Mouse (Mus musculus): ENCODE results near the gene Sapcd1. TPM values are rescaled to one million over a fixed set of nuclear protein-coding genes. Genes with fewer than 3 reads are reported as not detected.
"Not testable (repeated sequence)": the region's sequence is repeated elsewhere in the genome, so short reads cannot be mapped to it uniquely, and the experiment has no call there.

Sapcd1 gene
- polyA plus RNA-seq, 1 experiment: 2.8 TPM

- 85% methylated on average over 12 of the region's 14 CpGs for WGBS
- DNase-seq: no peak
- H3K4me3 ChIP-seq (replicated peaks; ENCODE audit: extremely low read depth, low read depth, low read length): no peak overlapping the region
- no peaks in the 10 kb centered on the region; the same call in 1 of the 2 replicates for H3K4me1 ChIP-seq (ENCODE audit: control insufficient read depth, insufficient read depth, low read length)
- TF ChIP-seq CTCF (IDR thresholded peaks at IDR 0.05; ENCODE audit: insufficient read depth, low read length): no peak
- TF ChIP-seq POLR2A (IDR thresholded peaks at IDR 0.05; ENCODE audit: borderline replicate concordance, extremely low read depth, low read depth, low read length): 0 out of 2 replicates have a peak, but pooled peaks have one; percentile 11
Measured at GRCm38 (mm10) chr17:34996411-34997141, 31.2 kb downstream of the Sapcd1 start.

- 85% methylated on average over 4 of the region's 4 CpGs for WGBS
- H3K4me1 ChIP-seq (ENCODE audit: control insufficient read depth, insufficient read depth, low read length); H3K4me3 ChIP-seq (replicated peaks; ENCODE audit: extremely low read depth, low read depth, low read length); DNase-seq: not testable (repeated sequence)
Measured at GRCm38 (mm10) chr17:34995927-34996326, 31.9 kb downstream of the Sapcd1 start.

GRCm38 (mm10) chr17:34995192-34995591, 32.6 kb downstream of the Sapcd1 start:
- not testable (repeated sequence) for H3K4me1 ChIP-seq (ENCODE audit: control insufficient read depth, insufficient read depth, low read length); DNase-seq; H3K4me3 ChIP-seq (replicated peaks; ENCODE audit: extremely low read depth, low read depth, low read length)
- 83% methylated on average over 4 of the region's 4 CpGs for WGBS

GRCm38 (mm10) chr17:34994751-34995150, 33.1 kb downstream of the Sapcd1 start:
- no peak for DNase-seq
- Histone ChIP-seq H3K4me3 (replicated peaks; ENCODE audit: extremely low read depth, low read depth, low read length) (no peak overlapping the region), H3K4me1 (ENCODE audit: control insufficient read depth, insufficient read depth, low read length) (no peaks in the 10 kb centered on the region; the same call in 1 of the 2 replicates)
- TF ChIP-seq CTCF (IDR thresholded peaks at IDR 0.05; ENCODE audit: insufficient read depth, low read length) (no peak), POLR2A (IDR thresholded peaks at IDR 0.05; ENCODE audit: borderline replicate concordance, extremely low read depth, low read depth, low read length) (no peak)

GRCm38 (mm10) chr17:34984218-34984617, 43.6 kb downstream of the Sapcd1 start:
- WGBS: 67% methylated on average over 2 of the region's 2 CpGs
- no peak for TF ChIP-seq POLR2A (IDR thresholded peaks at IDR 0.05; ENCODE audit: borderline replicate concordance, extremely low read depth, low read depth, low read length)
- TF ChIP-seq CTCF (IDR thresholded peaks at IDR 0.05; ENCODE audit: insufficient read depth, low read length): 0 out of 2 replicates have a peak, but pooled peaks have one; percentile 15
- H3K4me3 ChIP-seq (replicated peaks; ENCODE audit: extremely low read depth, low read depth, low read length): no peak overlapping the region
- no peak for DNase-seq
- peaks cover 2% of the 10 kb centered on the region for H3K4me1 ChIP-seq (ENCODE audit: control insufficient read depth, insufficient read depth, low read length)

DNA sequence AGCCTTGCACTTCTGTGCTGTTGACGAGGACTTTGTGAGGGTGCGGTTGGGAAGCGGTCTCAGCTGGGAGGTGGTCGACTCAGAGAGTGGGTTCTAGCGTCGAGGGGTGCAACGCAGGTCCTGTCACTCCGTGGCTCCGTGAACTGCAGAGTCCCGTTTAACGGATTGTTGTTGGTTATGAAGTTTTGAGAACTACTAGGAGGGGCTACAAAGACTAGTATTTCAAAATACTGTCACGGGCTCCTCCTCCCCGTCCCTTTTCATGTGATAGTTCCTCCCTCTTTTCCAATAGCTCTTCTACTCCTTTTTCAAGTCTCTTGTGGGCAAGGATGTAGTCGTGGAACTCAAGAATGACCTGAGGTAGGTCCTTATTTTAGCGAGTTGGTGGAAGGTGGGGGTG, 45.5 kb downstream of the Sapcd1 start:
- Histone ChIP-seq H3K4me1 (ENCODE audit: control insufficient read depth, insufficient read depth, low read length) (peaks cover 2% of the 10 kb centered on the region), H3K4me3 (replicated peaks; ENCODE audit: extremely low read depth, low read depth, low read length) (peak overlapping the region; percentile 88)
- TF ChIP-seq CTCF (IDR thresholded peaks at IDR 0.05; ENCODE audit: insufficient read depth, low read length) (no peak), POLR2A (IDR thresholded peaks at IDR 0.05; ENCODE audit: borderline replicate concordance, extremely low read depth, low read depth, low read length) (no peak)
- WGBS: under 1% methylated on average over 15 of the region's 15 CpGs
- DNase-seq: no peak

- 1% methylated on average over 58 of the region's 58 CpGs for WGBS
- Histone ChIP-seq H3K4me3 (replicated peaks; ENCODE audit: extremely low read depth, low read depth, low read length) (peak within 1 kb of the TSS; percentile 88), H3K4me1 (ENCODE audit: control insufficient read depth, insufficient read depth, low read length) (peaks cover 2% of the 10 kb centered on the region)
- TF ChIP-seq POLR2A (IDR thresholded peaks at IDR 0.05; ENCODE audit: borderline replicate concordance, extremely low read depth, low read depth, low read length) (peak; percentile 98; the same call in 1 of the 2 replicates), CTCF (IDR thresholded peaks at IDR 0.05; ENCODE audit: insufficient read depth, low read length) (no peak)
- DNase-seq: peak; percentile 94
Measured at GRCm38 (mm10) chr17:34981690-34982180, 46.1 kb downstream of the Sapcd1 start, which contains the start of gene Lsm2. TSS of gene Lsm2 (plus strand) at chr17:34981862.

DNA sequence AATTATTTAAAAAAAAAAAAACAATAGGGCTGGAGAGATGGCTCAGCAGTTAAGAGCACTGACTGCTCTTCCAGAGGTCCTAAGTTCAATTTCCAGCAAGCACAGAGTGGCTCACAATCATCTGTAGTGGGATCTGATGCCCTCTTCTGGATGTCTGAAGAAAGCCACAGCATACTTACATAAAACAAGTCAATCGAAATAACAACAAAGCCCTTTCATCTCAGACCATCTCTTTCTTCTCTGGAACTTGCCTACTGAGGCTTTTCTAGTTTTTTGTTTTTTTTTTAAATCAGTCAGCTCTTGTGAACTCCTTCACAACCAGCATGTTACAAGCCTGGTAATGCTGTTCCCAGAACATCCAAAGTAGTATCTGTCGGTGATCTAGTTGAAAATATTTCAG, 47.2 kb downstream of the Sapcd1 start:
- Histone ChIP-seq H3K4me1 (ENCODE audit: control insufficient read depth, insufficient read depth, low read length) (peaks cover 2% of the 10 kb centered on the region), H3K4me3 (replicated peaks; ENCODE audit: extremely low read depth, low read depth, low read length) (peak overlapping the region; percentile 19)
- no peak for DNase-seq
- peak; percentile 28; the same call in 1 of the 2 replicates for TF ChIP-seq CTCF (IDR thresholded peaks at IDR 0.05; ENCODE audit: insufficient read depth, low read length)
- no peak for TF ChIP-seq POLR2A (IDR thresholded peaks at IDR 0.05; ENCODE audit: borderline replicate concordance, extremely low read depth, low read depth, low read length)
- 6% methylated on average over 2 of the region's 2 CpGs for WGBS

- Histone ChIP-seq H3K4me1 (ENCODE audit: control insufficient read depth, insufficient read depth, low read length) (peaks cover 2% of the 10 kb centered on the region), H3K4me3 (replicated peaks; ENCODE audit: extremely low read depth, low read depth, low read length) (no peak overlapping the region)
- 86% methylated on average over 4 of the region's 4 CpGs for WGBS
- DNase-seq: no peak
- TF ChIP-seq POLR2A (IDR thresholded peaks at IDR 0.05; ENCODE audit: borderline replicate concordance, extremely low read depth, low read depth, low read length): no peak
- no peak for TF ChIP-seq CTCF (IDR thresholded peaks at IDR 0.05; ENCODE audit: insufficient read depth, low read length)
Measured at GRCm38 (mm10) chr17:34979631-34980030, 48.2 kb downstream of the Sapcd1 start.

GRCm38 (mm10) chr17:34978239-34978638, 49.6 kb downstream of the Sapcd1 start:
- no peak for DNase-seq
- TF ChIP-seq POLR2A (IDR thresholded peaks at IDR 0.05; ENCODE audit: borderline replicate concordance, extremely low read depth, low read depth, low read length) (no peak), CTCF (IDR thresholded peaks at IDR 0.05; ENCODE audit: insufficient read depth, low read length) (no peak)
- Histone ChIP-seq H3K4me3 (replicated peaks; ENCODE audit: extremely low read depth, low read depth, low read length) (no peak overlapping the region), H3K4me1 (ENCODE audit: control insufficient read depth, insufficient read depth, low read length) (peaks cover 2% of the 10 kb centered on the region)
- 86% methylated on average over 27 of the region's 27 CpGs for WGBS
